Mouse (Mus musculus): ENCODE data around the gene Hmgn1.

GRCm38 (mm10) chr16:96110655-96111345 is 16.7 kb downstream of the Hmgn1 start:
- no peak for TF ChIP-seq POLR2A (IDR thresholded peaks at IDR 0.05; ENCODE audit: control insufficient read depth, low read depth, low read length)
- no peak for TF ChIP-seq CTCF (IDR thresholded peaks at IDR 0.05; ENCODE audit: control insufficient read depth, insufficient read depth, insufficient replicate concordance, low read depth, low read length)
